Mouse (Mus musculus): ENCODE measurements around the gene Mri1.

Mri1 gene

DNA sequence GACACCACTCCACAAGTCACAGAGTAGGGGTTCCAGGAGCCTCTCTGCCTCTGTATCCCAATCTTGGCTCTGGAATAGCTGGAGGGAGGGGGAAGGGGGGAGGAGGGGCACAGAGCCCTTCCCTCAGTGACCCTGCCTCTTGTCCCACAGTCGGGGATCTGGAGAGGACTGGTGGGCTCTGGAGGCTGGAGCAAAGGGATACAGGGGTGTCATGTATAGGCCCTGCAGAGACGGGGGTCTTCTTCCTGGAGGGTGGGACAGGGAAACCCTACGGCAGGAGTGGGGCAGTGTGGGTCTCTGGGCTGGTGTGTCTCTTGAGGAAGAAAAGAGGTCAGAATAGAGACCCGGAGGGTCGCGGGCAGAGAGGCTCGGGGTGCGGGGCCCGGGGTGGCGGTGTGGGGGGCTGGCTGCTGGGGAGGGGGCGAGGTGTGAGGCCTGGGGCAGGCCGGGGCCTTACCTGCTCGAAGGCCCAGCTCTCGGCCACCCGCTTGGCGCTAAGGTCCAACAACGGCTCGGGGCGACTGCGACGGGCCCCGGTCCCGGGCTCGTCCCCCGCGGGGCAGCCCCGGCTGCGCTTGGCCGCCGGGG is 20.6 kb downstream of the Mri1 start:
- DNase-seq = no peak

DNA sequence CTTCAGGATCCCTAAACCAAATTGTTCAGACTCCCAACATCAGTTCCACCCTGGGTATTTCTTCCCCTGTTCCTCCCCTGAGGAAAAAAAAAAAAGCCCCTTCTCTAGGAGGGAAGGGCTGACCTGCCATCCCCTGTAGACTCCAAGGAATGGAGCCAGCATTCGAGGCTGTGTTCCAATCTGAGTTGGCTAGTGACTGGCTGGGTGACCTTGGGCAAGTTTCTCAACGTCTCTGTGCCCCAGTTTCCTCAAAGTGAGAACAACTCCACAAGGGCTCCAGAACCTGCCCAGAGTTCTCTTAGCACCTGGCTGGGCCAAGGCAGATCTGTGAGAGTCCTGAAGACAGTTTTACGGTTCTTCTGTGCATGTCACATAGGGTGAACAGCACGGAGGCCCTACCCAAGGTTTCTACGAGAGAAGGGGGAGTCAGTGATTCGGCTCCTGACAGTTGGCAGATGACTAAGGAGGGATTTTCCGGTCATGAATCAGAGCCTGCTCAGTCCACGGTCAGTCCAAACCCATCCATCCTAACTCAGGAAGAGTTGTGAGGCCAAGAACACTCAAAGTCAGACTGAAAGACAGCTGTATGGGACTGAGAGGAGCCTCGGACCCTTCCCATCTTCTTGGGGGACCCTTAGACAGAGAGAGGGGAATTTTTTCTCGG is 21.2 kb downstream of the Mri1 start:
- no peak for DNase-seq

DNA sequence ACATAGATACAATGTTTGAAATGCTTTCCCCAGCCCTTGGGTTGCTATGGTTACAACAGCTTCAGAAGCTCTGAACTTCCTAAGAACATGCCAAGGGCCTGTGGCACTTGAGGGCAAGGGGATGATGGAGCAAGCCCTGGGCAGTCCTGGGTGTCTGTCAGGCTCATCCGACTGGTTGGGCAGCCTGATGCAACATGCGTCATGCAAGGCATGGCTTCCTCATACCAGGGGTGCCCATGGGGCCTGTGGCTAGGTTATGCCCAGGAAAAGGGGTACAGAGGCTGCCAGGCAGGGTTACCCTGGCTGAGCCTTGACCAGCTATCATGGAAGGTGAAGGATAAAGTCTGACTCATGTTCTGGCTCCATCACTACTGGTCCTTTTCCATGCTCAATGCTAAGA is 24.1 kb downstream of the Mri1 start:
- no peak for DNase-seq

DNA sequence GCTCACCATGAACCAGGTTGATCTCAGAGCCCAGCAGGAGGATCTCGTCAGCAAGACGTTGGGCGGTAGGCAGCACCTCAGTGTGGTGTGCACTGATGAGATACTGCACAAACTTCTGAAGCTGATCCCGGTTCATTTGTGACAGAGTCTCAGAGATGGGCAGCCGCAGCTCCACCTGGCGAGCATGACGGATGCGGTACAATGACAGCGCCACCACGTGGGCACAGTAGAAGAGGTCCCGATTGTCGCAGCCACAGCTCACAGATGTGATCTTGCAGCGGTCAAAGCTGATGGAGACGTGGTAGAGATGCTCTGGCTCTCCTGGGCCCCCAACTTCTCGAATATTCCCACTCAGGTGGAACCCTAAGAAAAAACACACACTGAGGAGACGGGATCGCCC is 26.4 kb downstream of the Mri1 start:
- DNase-seq = peak; percentile 26

DNA sequence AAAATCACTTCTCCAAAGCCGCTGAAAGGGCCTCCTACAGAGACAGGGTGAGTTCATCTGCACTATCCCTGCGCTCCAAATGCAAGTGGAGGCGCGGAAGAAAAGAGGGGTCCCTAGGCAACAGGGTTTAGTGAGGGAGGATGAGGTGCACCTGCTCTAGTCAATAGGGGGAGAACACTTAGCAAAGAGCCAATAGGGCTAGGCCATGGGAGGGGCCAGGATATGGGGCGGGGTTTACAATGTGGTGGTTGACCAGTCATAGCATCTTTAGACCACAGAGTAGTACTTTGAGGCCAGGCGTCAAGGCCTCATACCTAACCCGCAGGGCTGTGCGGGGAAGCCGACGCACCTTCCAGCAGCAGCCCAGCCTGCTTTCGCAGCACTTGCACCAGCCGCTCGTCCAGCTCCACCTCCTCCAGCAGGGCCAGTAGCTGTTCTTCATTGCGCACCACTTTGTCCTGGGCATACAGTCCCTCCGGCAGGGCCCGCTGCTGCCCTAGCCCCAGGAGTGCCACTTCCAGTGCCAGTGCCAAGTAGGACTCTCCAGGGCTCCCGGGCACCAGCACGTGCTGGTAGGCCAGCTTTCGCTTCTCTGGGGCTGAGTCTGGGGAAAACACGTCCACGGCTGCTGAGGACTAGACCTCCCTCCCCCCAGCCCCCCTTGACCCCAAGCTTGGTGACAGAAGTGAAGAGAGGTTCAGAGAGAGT is 33.6 kb downstream of the Mri1 start:
- no peak for DNase-seq

DNA sequence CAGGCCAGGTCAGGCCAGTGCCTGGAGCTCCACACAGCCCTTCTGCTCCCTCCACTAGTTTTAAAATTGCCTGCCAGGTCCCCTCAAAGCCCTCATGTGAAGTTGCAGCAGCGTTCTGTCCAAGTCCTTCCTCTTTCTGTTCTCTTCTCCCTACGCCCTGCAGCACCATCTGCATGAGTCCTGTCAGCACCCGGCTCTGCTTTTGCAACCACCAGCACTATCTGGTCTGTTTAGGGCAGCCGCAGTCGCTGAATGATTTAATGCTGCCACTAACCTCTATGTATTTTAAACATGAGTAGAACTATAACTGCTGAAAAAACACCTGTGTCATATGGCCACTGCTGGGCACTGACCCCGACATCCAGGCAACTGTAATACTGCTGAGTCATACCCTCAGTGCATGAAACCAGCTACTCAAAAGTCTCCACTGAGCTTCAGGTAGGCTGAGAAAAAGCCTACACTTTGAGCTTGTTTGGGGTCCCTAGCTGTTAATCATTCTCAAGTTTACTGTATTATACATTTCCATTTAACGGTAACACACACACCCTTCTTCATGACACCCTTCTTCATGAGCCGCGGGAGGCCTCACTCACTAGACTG is 34.5 kb downstream of the Mri1 start:
- DNase-seq = no peak

DNA sequence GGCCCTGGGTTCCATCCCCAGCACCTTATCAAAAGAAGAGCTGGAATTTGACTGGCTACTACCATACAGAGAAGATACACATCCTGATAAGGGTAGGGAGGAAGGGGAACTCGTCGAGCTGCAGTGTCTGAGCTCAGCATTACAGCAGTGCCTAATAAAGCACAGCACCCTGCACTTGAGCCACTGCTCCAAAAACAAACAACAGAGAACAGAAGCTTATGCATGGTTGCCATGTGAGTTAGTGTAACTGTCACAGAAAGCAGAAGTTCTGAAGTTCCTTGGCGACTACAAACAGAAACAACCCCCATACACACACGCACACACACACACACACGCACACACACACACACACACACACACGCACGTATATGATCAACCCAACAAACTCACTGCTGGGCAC is 37.0 kb downstream of the Mri1 start:
- DNase-seq = no peak

DNA sequence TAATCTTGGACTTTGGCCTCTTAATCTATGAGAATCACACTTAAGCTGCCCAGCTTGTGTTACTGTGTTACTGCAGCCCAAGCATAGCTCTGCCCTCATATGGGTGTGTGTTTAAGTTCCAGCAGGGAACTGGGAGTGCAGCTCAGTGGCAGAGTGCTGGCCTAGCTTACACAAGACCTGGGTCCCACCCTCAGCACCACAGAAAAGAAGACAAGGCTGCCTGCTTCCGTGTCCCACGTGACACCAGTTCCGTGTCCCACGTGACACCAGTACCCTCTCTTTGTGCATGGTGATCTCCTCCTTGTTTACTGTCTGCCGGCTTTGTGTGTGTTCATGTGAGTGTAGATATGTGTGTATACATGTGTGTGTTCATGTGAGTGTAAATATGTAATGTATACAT is 39.0 kb downstream of the Mri1 start:
- DNase-seq = no peak

DNA sequence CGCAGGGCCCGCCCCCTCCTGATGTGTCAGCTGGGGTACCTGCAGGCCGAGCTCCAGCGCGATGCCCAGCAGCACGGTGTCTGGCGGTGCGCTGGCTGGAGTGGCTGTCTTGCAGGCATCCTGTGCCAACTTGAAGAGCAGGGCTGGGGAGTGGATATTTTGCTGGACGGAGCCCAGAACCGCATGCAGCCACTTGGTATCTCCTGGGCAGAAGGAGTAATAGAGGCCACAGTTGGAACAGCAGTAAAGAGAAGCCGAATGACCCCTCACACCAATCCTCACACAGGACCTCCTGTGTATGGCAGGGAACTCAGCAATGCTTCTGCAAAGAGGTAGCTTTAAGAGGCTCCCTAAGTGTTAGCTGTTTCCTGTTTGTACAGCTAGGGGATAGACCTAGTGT is 39.9 kb downstream of the Mri1 start:
- no peak for DNase-seq

DNA sequence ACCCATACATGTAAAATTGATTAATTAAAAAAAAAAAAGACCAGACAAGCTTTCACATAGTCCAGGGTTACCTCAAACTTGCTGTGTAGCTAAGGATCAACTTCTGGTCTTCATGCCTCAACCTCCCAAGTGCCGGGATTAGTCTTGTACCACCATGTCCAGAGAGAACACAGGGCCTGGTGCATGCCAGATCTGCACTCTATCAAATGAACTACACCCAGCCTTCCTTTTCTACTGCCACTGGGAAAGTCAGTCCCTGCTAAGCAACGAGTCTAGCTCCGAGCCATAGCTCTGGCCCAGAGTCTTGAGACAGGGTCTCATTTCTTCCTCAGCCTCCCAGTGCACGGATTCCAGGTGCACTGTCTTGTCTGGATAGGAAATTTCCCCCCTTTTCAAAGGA is 43.8 kb downstream of the Mri1 start:
- no peak for DNase-seq

DNA sequence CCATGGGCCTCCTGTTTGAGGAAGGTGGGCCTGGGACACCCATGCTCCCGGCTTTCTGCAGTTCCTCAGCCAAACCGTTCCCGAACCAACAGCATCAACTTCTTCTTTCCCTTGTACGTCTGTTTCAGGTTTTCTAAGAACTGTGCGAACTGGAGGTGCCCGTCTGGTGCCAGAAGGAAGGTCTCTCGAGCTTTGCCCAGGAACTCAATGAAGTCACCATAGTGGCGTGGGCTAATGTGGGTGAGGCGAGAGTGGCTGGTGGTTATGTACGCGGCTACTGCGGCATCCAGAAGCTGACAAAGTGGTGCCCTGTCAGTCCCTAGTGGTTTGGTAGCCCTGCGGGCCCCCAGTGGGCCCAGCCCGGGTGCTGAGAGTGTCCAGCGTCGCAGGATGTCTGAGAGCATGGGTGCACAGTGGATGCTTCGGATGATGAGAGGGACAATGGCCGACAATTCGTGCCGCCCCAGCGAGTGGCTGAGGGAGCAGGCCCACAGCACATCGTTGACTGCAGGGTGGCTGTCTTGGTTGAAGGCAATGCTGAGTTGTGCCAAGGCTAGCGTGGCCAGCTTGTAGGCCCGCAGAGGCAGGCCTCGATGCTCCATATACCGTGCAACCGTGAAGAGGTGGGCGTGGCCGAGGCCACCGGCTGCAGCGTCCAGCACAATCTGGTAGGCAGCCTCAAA is 45.1 kb downstream of the Mri1 start:
- DNase-seq = no peak

DNA sequence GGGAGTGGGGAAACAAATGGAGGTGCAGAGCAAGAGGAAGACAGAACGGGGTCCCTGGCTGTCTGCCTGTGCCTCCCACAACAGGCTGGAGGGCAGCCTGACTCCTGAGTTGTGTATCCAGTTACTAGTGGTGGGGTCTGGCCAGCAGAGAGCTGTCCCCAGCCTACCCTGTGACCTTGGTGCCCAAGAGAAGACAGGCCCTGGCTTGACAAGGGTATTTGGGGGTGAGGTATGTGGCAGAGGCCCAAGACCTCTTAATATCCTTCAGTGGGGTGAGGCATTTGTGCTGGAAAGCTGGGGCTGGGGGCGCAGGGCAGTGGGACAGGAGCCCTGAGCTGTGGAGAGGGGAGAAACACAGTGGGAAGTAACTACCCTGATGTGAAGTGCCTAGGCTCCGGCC is 45.9 kb downstream of the Mri1 start:
- no peak for DNase-seq

DNA sequence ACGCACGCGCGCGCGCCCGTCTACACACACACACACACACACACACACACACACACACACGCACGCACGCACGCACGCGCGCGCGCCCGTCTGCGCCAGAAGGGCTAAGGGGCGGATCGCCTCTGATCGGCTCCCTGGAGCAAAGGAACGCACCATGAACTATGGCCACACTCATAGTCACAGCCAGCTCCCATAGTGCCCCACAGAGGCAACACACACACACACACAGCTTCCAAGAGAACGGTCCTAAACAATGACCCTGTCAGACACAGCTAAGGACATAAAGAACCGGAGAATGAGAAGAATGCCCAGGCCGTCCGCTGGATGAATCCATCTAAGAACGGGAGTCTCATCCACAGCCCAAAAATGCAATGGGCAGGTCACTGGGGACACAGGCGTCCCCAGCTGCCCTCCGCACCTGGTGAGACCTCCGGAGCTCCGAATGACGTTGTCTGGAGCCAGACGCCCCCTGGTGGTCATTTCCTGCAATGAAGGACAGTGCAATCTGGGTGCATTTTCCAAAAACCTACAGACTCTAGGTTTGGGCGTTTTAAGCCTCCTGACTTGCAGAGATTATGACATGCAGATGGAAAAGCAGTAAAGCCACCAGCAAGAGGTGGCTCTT is 46.8 kb downstream of the Mri1 start:
- DNase-seq = peak; percentile 89

DNA sequence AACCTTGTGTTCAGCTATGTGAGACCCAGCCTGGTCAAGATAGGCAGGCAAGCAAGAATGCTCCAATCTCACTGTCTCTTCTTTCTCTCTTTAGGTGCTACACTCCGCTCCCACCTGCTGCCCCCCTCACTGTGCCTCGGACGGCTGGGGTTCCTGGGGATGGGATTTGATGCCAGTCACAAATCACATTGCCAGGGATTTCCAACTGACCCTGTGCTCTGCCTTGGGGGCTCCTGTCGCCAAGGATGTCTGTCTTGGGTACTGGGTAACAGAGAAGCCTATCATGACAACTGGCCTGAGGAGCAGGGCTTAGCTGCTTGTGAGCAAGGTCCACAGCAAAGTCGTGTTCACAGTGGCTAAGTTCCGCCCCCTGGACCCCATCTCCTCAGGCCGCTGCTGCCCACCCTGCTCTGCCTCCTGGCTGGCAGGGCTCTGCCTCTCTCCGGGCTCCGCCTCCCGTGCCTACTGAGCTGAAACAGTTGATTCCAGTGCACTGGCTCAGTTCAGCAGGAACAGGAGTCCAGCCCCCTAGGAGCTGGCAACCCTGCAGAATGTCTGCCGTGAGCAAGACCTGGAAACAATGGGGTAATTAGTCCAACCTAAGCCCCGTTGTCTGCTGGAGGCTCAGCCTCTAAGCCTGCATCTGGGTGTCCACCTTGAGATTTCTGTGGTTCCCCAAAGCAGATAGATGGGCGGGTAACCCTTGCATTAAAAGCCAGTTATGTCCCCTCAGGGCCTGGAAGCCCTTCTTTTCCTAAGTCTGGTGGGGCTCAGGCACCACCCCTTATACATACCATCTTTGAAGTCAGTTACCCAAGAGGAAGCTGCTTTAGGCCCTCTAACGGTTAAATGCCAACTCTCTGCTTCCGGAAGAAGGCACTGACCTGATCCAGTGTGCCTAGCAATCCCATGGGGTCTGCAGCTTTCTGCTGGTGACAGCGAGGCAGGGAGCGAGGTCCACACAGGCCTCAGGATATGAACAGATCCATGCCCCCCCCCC is 48.4 kb downstream of the Mri1 start:
- peak; percentile 65 for DNase-seq

DNA sequence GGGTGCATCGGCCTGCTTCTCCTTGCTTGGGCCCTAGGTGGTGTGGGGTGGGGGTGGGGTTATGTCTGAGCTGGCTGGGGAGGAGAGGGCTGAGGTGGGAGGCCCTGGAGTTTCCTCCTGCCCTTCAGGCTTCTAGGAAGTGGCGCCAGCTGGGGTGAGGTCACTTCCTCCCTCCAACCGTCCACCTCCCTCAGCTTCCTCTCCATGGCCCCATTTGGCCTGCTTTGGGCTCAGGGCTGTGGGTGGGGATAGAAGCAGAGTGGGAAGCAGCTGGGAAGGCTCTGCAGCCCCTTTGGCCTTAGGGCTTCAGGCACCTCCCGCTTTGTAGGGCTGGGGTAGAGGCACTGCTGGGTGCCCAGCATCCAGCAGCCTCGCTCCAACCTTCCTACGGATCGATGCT is 49.3 kb downstream of the Mri1 start:
- peak; percentile 71 for DNase-seq

DNA sequence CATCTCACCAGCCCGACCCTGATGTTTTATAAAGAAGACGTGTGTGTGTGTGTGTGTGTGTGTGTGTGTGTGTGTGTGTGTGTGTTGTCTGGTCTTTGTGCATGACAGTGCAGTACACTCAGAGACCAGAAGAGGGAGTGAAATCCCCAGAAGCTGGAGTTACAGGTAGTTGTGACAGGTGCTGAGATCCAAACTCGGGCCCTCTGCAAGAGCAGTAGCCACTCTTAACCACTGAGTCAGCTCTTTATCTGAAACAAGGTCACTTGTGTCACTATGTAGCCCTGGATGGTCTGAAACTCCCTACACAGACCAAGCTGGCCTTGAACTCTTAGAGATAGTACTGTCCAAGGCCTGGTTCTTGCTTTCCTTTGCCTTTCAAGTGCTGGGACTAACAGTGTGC is 50.5 kb downstream of the Mri1 start:
- DNase-seq = no peak

DNA sequence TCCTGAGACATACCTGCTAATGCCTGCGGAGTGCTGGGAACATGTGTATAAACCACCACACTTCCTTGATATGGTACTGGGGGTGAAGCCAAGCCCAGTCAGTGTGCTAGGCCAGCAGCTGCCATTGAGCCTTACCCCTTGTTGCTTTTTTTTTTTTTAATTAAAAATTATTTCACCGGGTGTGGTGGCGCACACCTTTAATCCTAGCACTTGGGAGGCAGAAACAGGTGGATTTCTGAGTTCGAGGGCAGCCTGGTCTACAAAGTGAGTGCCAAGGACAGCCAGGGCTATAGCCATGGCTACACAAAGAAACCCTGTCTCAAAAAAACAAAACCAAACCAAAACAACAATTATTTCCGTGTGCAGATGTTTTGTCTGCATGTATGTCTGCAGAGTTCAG is 52.1 kb downstream of the Mri1 start:
- no peak for DNase-seq

DNA sequence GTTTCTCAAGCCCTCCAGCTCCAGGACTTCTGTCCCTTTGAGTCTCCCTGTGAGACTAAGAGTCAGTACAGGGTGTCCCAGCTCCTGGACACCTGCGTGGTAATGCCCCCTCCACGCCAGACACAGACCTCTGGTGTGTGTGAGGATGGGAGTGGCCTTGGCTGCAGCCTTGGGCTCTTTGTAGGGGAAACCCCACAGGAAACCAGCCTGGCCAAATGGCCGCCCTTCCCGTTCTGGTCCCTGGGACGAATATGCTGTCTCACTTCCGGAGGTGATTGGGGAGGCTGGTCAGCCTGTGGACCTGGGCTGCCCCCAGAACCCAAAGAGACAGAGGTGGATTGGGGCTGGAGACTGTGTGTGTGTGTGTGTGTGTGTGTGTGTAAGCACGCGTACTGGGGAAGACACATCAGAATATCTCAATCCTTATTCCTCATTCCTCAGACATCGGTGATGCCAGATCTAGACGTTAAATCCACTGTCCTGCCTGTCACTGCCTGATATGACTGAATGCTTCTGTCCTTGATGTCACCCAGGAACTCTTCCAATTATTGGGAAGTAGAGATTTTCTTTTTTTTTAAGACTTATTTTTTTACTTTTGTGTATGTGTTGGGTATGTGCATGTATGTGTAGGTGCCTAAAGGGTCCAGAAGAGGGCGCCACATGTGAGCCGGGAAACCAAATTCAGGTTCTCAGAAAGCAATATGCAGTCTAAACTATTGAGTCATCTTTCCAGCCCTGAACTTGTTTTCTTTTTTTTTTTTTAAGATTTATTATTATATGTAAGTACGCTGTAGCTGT is 53.0 kb downstream of the Mri1 start:
- DNase-seq = peak; percentile 40

DNA sequence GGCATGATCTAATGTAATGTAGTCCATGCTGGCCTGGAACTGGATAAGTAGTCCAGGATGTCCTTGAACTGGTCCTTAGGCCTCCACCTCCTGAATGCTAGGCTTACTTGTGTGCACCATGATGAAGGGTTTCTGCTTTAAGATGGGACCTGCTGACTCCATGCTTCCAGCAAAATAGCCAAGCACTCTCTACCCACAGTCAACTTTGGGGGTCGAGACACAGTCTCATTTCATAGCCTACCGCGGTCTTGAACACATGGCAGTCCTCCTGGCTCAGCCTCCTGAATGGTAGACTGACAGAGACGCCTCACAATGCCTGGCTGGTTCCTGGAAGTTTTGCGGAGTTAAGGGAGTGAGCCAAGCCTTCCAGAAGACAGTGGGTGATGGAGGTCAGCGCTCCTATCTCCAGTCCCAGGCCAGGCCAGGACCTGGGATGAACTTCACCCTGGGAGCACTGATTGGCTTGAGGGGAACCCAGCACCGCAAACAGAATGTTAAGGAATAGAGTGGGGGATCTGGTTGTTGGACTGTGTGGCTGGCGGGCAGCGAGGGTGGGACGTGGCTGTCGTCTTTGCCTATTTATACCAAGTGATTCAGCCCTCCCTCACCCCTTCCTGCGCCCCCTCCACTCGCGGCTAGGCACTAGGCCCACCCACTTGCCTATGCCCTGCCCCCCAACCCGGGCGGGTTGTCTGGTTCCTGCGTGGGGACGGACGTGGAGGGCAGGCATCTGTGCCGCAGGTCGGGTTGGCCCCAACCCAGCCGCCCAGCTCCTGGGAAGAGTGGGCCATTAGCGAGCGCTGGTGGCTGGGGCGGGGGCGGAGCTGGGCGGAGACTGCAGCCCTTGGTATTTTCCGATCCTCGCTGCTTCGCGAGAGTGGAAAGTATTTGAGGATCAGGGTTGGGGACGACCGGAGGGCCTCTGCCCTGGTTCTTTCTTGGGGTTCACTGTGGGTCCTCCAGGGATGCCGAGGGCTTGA is 53.9 kb downstream of the Mri1 start:
- DNase-seq = peak; percentile 85

DNA sequence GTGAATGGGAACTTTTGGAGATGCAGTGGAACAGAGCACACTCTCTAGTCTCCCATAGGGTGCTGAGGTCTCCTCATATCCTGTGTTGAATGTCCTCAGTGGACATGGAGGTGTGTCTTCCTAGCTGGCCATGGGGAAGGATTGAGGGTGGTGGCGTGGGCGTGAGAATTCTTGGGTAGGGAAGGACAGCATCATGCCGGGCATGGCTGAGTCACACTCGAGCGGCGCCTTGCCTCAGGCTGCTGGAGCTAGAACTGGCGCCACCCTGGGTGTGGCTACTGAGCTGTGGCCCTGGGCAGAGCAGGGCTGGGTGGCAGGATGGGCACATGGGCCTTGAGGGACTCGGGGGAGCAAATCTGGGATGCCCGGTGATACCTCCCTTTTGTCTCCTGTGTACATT is 54.7 kb downstream of the Mri1 start:
- no peak for DNase-seq

Data from thymus, postnatal 25 days (tissue).